Mouse (Mus musculus) heart, embryonic 16.5 days (tissue): ENCODE measurements around the gene Pfkfb2. TPM values are rescaled to one million over a fixed set of nuclear protein-coding genes. Genes with fewer than 3 reads are reported as not detected.
A peak's percentile ranks its signal among the peaks of the same experiment; 100 is the strongest.

Experiments
- ATAC-seq: fragments of 200-750 bp; cut with Nextera tagmentation; replicated peaks from 2 replicates; pipeline ENCODE4 v1.8.0; 2017; ENCODE audit warnings: moderate number of reproducible peaks; ENCODE audit not compliant: insufficient read depth, low FRiP score; ENCODE audit errors: extremely low read depth
- H3K27ac ChIP-seq: fragments of 300-500 bp; sonication (generic); 2 replicates; pipeline ENCODE4 v1.5.1; 2014; ENCODE audit warnings: mild to moderate bottlenecking, low read length, control low read depth, moderate library complexity
- H3K27me3 ChIP-seq: fragments of 300-500 bp; sonication (generic); 2 replicates; pipeline ENCODE4 v1.6.1; 2014; ENCODE audit warnings: low read length, mixed read lengths; ENCODE audit not compliant: control insufficient read depth, insufficient read depth
- H3K36me3 ChIP-seq: fragments of 300-500 bp; sonication (generic); 2 replicates; pipeline ENCODE4 v1.6.1; 2014; ENCODE audit not compliant: control insufficient read depth, insufficient read depth
- H3K4me1 ChIP-seq: fragments of 300-500 bp; sonication (generic); 2 replicates; pipeline ENCODE4 v1.6.1; 2014; ENCODE audit warnings: low read length, mixed read lengths; ENCODE audit not compliant: control insufficient read depth, insufficient read depth
- H3K4me2 ChIP-seq: fragments of 300-500 bp; sonication (generic); 2 replicates; pipeline ENCODE4 v1.6.1; 2014; ENCODE audit warnings: low read depth, mild to moderate bottlenecking, control low read depth, low read length
- H3K4me3 ChIP-seq: fragments of 300-500 bp; sonication (generic); 2 replicates; pipeline ENCODE4 v1.5.1; 2014; ENCODE audit warnings: mild to moderate bottlenecking, control low read depth, low read length
- H3K9ac ChIP-seq: fragments of 300-500 bp; sonication (generic); 2 replicates; pipeline ENCODE4 v1.6.1; 2014; ENCODE audit warnings: low read length, control low read depth
- H3K9me3 ChIP-seq: fragments of 300-500 bp; sonication (generic); replicated peaks from 2 replicates; pipeline ENCODE4 v1.6.1; 2016; ENCODE audit warnings: low read length; ENCODE audit not compliant: control insufficient read depth
- WGBS: fragments of 180-500 bp; shearing (Covaris S2); extraction: QIAGEN DNeasy Blood & Tissue Kit; methylation state at CpG from one replicate; pipeline ENCODE4 v1.1.7; 2014; 5-methylcytosine and 5-hydroxymethylcytosine counted together
- polyA plus RNA-seq: library from polyadenylated mRNA; unstranded; fragments of >200 nt; fragmentation: Nextera tagmentation; extraction: Ambion mirVana; gene quantifications from 2 replicates; pipeline ENCODE4 v1.2.1, GENCODE M21; 2015

Pfkfb2 gene
- polyA plus RNA-seq, 1 experiment from 2014 or later = 7.4 TPM

GRCm38 (mm10) chr1:130740781-130741720 lies 12.0 kb upstream of the Pfkfb2 start:
- H3K9ac ChIP-seq = no peak overlapping the region
- no peak overlapping the region for H3K27ac ChIP-seq
- H3K4me2 ChIP-seq = peak overlapping the region; percentile 27; the same call in 1 of the 2 replicates
- H3K4me3 ChIP-seq = no peak overlapping the region
- WGBS = 39% methylated on average over 15 of the region's 15 CpGs
- 0 out of 2 replicates have a peak, but pooled peaks have one; percentile 49 for ATAC-seq
- no peaks in the 10 kb centered on the region for H3K9me3 ChIP-seq
- H3K27me3 ChIP-seq = no peaks in the 10 kb centered on the region
- H3K4me1 ChIP-seq = peaks cover 14% of the 10 kb centered on the region
- no peaks in the 10 kb centered on the region for H3K36me3 ChIP-seq

GRCm38 (mm10) chr1:130740227-130740648 lies 11.2 kb upstream of the Pfkfb2 start:
- Histone ChIP-seq H3K27me3 (no peaks in the 10 kb centered on the region), H3K36me3 (no peaks in the 10 kb centered on the region), H3K27ac (no peak overlapping the region), H3K4me2 (no peak overlapping the region), H3K9ac (no peak overlapping the region), H3K9me3 (no peaks in the 10 kb centered on the region), H3K4me3 (no peak overlapping the region), H3K4me1 (peaks cover 14% of the 10 kb centered on the region)
- ATAC-seq = no peak
- 41% methylated on average over 4 of the region's 4 CpGs for WGBS

GRCm38 (mm10) chr1:130739636-130740035 lies 10.6 kb upstream of the Pfkfb2 start:
- Histone ChIP-seq H3K27me3 (no peaks in the 10 kb centered on the region), H3K36me3 (no peaks in the 10 kb centered on the region), H3K9ac (no peak overlapping the region), H3K4me2 (no peak overlapping the region), H3K4me1 (peaks cover 14% of the 10 kb centered on the region), H3K9me3 (no peaks in the 10 kb centered on the region), H3K27ac (no peak overlapping the region), H3K4me3 (no peak overlapping the region)
- ATAC-seq = no peak
- WGBS = 86% methylated on average over 3 of the region's 3 CpGs

- WGBS = 78% methylated on average over 3 of the region's 3 CpGs
Observed at GRCm38 (mm10) chr1:130738551-130739106, 9.6 kb upstream of the Pfkfb2 start.

GRCm38 (mm10) chr1:130737916-130738315 lies 8.9 kb upstream of the Pfkfb2 start:
- 89% methylated on average over 7 of the region's 7 CpGs for WGBS
- ATAC-seq = no peak
- no peaks in the 10 kb centered on the region for H3K36me3 ChIP-seq
- no peak overlapping the region for H3K9ac ChIP-seq
- no peaks in the 10 kb centered on the region for H3K27me3 ChIP-seq
- no peak overlapping the region for H3K4me2 ChIP-seq
- H3K27ac ChIP-seq = no peak overlapping the region
- H3K9me3 ChIP-seq = no peaks in the 10 kb centered on the region
- peaks cover 14% of the 10 kb centered on the region for H3K4me1 ChIP-seq
- H3K4me3 ChIP-seq = no peak overlapping the region

More at GRCm38 (mm10) chr1:130738551-130739106, 9.6 kb upstream of the Pfkfb2 start:
- Histone ChIP-seq H3K27me3 (no peaks in the 10 kb centered on the region), H3K9me3 (no peaks in the 10 kb centered on the region), H3K27ac (no peak overlapping the region), H3K4me2 (no peak overlapping the region), H3K36me3 (no peaks in the 10 kb centered on the region), H3K4me1 (peaks cover 14% of the 10 kb centered on the region), H3K9ac (no peak overlapping the region), H3K4me3 (no peak overlapping the region)
- ATAC-seq = no peak

DNA sequence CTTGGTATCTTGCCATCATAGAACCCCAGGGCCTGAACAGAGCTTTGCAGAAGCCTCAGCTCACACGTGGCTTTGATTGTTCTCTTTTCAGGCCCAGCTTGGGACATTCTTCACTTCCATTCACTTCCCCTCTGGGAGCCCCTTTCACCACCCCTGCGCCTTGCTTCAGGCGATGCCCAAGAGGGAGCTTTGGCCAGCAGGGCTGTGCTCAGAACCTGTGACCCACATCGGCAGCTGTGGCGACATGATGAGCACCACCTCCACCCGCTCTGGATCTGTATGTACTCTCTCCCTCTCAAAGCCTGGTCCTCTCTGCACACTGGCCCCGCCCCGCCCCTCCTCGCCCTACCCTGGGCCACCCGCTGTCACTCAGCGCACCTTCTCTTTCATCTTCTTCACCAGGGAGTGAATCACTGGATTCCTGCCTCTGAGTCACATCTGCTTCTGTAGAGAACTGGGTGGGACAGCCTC lies 8.4 kb upstream of the Pfkfb2 start:
- no peak overlapping the region for H3K4me2 ChIP-seq
- no peaks in the 10 kb centered on the region for H3K36me3 ChIP-seq
- H3K9me3 ChIP-seq = no peaks in the 10 kb centered on the region
- H3K27me3 ChIP-seq = no peaks in the 10 kb centered on the region
- ATAC-seq = no peak
- WGBS = 45% methylated on average over 11 of the region's 11 CpGs
- no peak overlapping the region for H3K4me3 ChIP-seq
- H3K9ac ChIP-seq = no peak overlapping the region
- H3K27ac ChIP-seq = no peak overlapping the region
- peaks cover 14% of the 10 kb centered on the region for H3K4me1 ChIP-seq

DNA sequence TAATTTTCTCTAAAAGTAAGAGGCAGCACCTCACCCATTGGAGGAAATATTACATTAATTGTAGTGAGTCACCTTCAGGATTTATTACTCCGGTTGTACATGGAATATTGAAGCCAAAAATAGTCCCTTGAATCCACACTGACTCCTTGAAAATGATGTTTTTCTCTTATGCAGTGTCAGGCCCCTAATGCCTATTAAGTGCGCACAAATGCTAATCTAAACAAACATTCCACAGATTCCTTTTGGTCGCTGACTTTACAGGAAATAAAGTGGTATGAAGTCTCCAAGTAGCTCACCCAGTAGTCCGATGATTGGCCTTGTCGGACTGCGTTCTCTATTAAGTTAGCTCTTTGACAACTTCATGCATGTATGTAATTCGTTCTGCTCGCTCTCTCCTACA lies 5.8 kb upstream of the Pfkfb2 start:
- no peak overlapping the region for H3K4me3 ChIP-seq

GRCm38 (mm10) chr1:130734452-130734851 lies 5.4 kb upstream of the Pfkfb2 start:
- Histone ChIP-seq H3K4me2 (no peak overlapping the region), H3K4me3 (no peak overlapping the region), H3K9me3 (no peaks in the 10 kb centered on the region), H3K27me3 (no peaks in the 10 kb centered on the region), H3K4me1 (peaks cover 5% of the 10 kb centered on the region; the same call in 1 of the 2 replicates), H3K9ac (no peak overlapping the region), H3K27ac (no peak overlapping the region), H3K36me3 (no peaks in the 10 kb centered on the region)
- ATAC-seq = no peak
- WGBS = 50% methylated on average over 5 of the region's 5 CpGs

More for the DNA sequence above, 5.8 kb upstream of the Pfkfb2 start:
- Histone ChIP-seq H3K36me3 (no peaks in the 10 kb centered on the region), H3K27me3 (no peaks in the 10 kb centered on the region), H3K27ac (no peak overlapping the region), H3K4me1 (peaks cover 5% of the 10 kb centered on the region; the same call in 1 of the 2 replicates), H3K9me3 (no peaks in the 10 kb centered on the region), H3K9ac (no peak overlapping the region), H3K4me2 (no peak overlapping the region; the same call in 1 of the 2 replicates)
- ATAC-seq = no peak
- 42% methylated on average over 8 of the region's 8 CpGs for WGBS

DNA sequence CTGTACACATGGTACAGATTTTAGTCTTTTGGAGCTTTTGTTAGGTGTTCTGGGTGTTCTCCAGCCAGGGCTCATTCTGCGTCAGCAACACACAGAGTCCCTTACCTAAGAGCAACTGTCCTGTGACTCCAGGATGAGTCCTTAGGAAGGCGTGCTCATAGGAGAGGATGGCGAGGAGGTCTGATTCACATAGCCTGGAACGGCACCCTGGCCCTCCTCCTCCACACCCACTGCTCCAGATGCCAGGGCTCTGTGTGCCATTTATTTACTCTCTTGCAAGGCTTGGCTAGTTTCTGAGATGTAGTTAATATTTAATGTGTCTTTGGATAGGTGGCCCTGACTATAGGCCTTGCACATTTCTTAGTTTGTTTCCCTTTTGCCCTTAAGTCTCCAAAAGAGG lies 4.6 kb upstream of the Pfkfb2 start:
- H3K9ac ChIP-seq = no peak overlapping the region
- H3K4me2 ChIP-seq = no peak overlapping the region
- 73% methylated on average over 4 of the region's 4 CpGs for WGBS
- no peaks in the 10 kb centered on the region for H3K9me3 ChIP-seq
- H3K27me3 ChIP-seq = no peaks in the 10 kb centered on the region
- no peak overlapping the region for H3K27ac ChIP-seq
- H3K4me1 ChIP-seq = peaks cover 5% of the 10 kb centered on the region; the same call in 1 of the 2 replicates
- H3K36me3 ChIP-seq = no peaks in the 10 kb centered on the region
- ATAC-seq = no peak
- no peak overlapping the region for H3K4me3 ChIP-seq
